Mouse (Mus musculus): ENCODE measurements at regions not wholly inside any gene's neighbourhood (a gene's known extent, or its start where the extent isn't known, plus 50 kb on each side); places are given as distances from the start of the nearest gene placed in this dataset.

- TF ChIP-seq CTCF (IDR thresholded peaks at IDR 0.05; ENCODE audit: low read depth) (no peak), EP300 (optimal IDR thresholded peaks at IDR 0.05) (no peak)
These were observed 135.5 kb upstream of the Lhx1 start for GRCm38 (mm10) chr11:84660877-84661276.
